Mouse (Mus musculus): Measurements from ENCODE around the gene Fbxl18. TPM values are rescaled to one million over a fixed set of nuclear protein-coding genes. Genes with fewer than 3 reads are reported as not detected.
"Not testable (repeated sequence)": the region's sequence is repeated elsewhere in the genome, so short reads cannot be mapped to it uniquely, and the experiment has no call there.

Fbxl18 gene
- polyA plus RNA-seq, 1 experiment from 2014 or later, result 7.2 TPM

DNA sequence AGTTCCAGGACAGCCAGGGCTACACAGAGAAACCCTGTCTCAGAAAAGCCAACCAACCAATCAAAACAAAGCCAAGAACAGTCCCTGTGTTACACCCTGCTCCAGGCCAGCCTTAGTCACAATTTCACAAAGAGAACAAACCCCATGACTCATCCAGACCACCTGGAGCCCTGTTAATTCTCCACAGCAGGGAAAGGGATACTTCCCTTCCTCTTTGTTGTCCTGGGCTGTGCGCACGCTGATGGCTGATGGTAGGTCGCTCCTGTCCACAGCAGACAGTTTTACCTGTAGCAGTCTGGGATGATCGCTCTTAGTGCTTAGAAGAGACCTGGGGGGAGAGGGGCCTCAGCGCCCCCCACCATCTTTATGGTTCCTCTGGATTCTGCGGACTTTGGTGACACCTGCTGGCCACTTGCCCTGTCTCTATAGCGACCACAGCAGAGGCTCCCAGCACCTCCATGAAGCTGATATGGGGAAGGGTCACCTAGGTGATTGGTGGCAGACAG lies 53.0 kb downstream of the Fbxl18 start:
- Histone ChIP-seq H3K27me3 (ENCODE audit: control insufficient read depth, insufficient read depth, low read length) (no peaks in the 10 kb centered on the region), H3K4me2 (ENCODE audit: low read length) (no peak overlapping the region), H3K4me3 (ENCODE audit: control insufficient read depth in 1 of 2, insufficient read depth in 1 of 2, low read depth in 1 of 2, low read length in 2 of 2) (no peak overlapping the region), H3K36me3 (ENCODE audit: control insufficient read depth, insufficient read depth, low read length) (no peaks in the 10 kb centered on the region), H3K9me3 (ENCODE audit: control insufficient read depth, low read length) (no peaks in the 10 kb centered on the region), H3K27ac (replicated peaks in 1 of 2; ENCODE audit: control insufficient read depth in 1 of 2, insufficient read depth in 1 of 2, low read depth in 2 of 2, low read length in 2 of 2) (no peak overlapping the region), H3K9ac (ENCODE audit: low read length) (no peak overlapping the region), H3K4me1 (ENCODE audit: control insufficient read depth in 2 of 2, insufficient read depth in 2 of 2, low read length in 2 of 2) (peaks cover 6 to 10% of the 10 kb centered on the region in 2 experiments; a peak in 3 of 4 replicates)
- ATAC-seq (ENCODE audit: insufficient number of reproducible peaks, insufficient read depth, low FRiP score, low read depth), result 0 out of 2 replicates have a peak, but pooled peaks have one; percentile 14
- 25% methylated on average over 7 of the region's 7 CpGs for WGBS

DNA sequence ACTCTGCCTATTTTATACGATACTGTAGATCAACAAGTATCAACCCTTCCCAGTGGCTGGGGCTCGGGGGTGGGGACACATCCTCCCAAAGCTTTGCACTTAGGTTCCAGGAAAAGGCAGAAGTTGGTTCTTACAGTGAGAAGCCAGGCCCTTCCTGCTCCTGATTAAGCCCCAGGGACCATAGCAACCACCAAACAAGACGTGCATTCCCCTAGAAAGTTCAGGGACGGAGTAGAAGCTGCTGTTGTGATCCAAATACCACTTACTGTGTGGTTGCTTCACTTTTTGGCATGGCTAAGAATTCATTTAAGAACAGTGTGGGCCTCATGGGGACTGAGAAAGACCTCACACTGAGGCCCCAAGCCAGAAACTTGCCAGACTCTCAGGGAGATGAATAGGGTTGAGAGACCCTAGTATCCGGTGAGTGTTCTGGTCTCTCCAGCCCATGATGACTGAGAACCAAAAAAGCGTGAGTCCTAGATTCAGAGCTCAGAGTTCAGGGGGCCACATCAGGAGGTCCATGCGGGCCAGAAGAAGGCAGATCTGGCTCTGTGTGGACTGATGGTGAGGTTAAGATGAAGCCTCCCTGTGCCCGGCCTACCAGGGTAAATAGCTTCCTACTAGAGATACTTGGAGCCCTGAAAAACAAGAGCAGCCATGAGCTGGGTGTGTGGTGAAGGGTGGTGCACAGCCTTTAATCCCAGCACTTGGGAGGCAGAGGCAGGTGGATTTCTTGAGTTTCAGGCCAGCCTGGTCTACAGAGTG lies 53.7 kb downstream of the Fbxl18 start:
- no peak overlapping the region for H3K4me2 ChIP-seq (ENCODE audit: low read length)
- 62% methylated on average over 8 of the region's 8 CpGs for WGBS
- no peaks in the 10 kb centered on the region for H3K27me3 ChIP-seq (ENCODE audit: control insufficient read depth, insufficient read depth, low read length)
- H3K4me1 ChIP-seq (ENCODE audit: control insufficient read depth in 2 of 2, insufficient read depth in 2 of 2, low read length in 2 of 2), result peaks cover 6 to 10% of the 10 kb centered on the region in 2 experiments; a peak in 3 of 4 replicates
- no peak for ATAC-seq (ENCODE audit: insufficient number of reproducible peaks, insufficient read depth, low FRiP score, low read depth)
- no peaks in the 10 kb centered on the region for H3K36me3 ChIP-seq (ENCODE audit: control insufficient read depth, insufficient read depth, low read length)
- H3K27ac ChIP-seq (replicated peaks in 1 of 2; ENCODE audit: control insufficient read depth in 1 of 2, insufficient read depth in 1 of 2, low read depth in 2 of 2, low read length in 2 of 2), result 0 out of 4 replicates have a peak overlapping the region, but pooled peaks of 1 of the 2 experiments have one; percentile 9
- H3K9ac ChIP-seq (ENCODE audit: low read length), result 0 out of 2 replicates have a peak overlapping the region, but pooled peaks have one; percentile 30
- H3K9me3 ChIP-seq (ENCODE audit: control insufficient read depth, low read length), result no peaks in the 10 kb centered on the region
- no peak overlapping the region for H3K4me3 ChIP-seq (ENCODE audit: control insufficient read depth in 1 of 2, insufficient read depth in 1 of 2, low read depth in 1 of 2, low read length in 2 of 2)

DNA sequence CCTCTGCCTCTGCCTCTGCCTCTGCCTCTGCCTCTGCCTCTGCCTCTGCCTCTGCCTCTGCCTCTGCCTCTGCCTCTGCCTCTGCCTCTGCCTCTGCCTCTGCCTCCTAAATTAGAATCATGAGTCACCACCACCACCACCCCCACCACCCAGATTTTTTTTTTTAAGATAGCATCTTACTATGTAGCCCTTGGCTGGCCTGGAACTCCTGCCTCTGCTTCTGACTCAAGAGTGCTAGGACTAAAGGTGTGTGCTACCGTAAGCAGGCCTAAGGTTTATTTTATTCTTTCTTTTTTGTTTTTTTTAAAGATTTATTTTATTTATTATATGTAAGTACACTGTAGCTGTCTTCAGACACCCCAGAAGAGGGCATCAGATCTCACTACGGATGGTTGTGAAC lies 57.8 kb downstream of the Fbxl18 start:
- 95% methylated on average over 2 of the region's 2 CpGs for WGBS
- not testable (repeated sequence) for H3K27ac ChIP-seq (replicated peaks in 1 of 2; ENCODE audit: control insufficient read depth in 1 of 2, insufficient read depth in 1 of 2, low read depth in 2 of 2, low read length in 2 of 2); H3K9me3 ChIP-seq (ENCODE audit: control insufficient read depth, low read length); H3K4me1 ChIP-seq (ENCODE audit: control insufficient read depth in 2 of 2, insufficient read depth in 2 of 2, low read length in 2 of 2); H3K4me2 ChIP-seq (ENCODE audit: low read length); ATAC-seq (ENCODE audit: insufficient number of reproducible peaks, insufficient read depth, low FRiP score, low read depth); H3K4me3 ChIP-seq (ENCODE audit: control insufficient read depth in 1 of 2, insufficient read depth in 1 of 2, low read depth in 1 of 2, low read length in 2 of 2); H3K27me3 ChIP-seq (ENCODE audit: control insufficient read depth, insufficient read depth, low read length); H3K9ac ChIP-seq (ENCODE audit: low read length); H3K36me3 ChIP-seq (ENCODE audit: control insufficient read depth, insufficient read depth, low read length)

DNA sequence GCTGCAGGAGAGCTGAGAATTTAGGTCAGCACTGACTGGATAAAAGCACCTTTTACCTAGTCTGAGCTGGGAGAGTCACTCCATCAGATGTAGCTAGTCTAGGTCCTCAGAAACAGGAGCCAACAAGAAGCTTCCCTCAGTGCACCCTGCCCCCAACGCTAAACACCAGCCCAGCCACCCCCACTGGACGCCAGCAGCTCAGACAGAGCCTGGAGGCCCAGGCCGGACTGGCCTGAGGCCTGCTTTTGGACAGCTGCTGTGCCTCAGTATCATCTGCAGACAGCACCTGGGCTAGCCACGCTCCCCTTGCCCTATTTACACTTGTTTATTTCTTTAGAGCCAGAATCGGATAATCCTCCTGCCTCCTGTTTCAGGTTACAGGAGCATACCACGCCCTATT lies 58.3 kb downstream of the Fbxl18 start:
- H3K9me3 ChIP-seq (ENCODE audit: control insufficient read depth, low read length), result peaks cover 10% of the 10 kb centered on the region; the same call in 1 of the 2 replicates
- H3K4me1 ChIP-seq (ENCODE audit: control insufficient read depth in 2 of 2, insufficient read depth in 2 of 2, low read length in 2 of 2), result peaks cover 6 to 10% of the 10 kb centered on the region in 2 experiments; a peak in 3 of 4 replicates
- no peak for ATAC-seq (ENCODE audit: insufficient number of reproducible peaks, insufficient read depth, low FRiP score, low read depth)
- 81% methylated on average over 6 of the region's 6 CpGs for WGBS
- H3K9ac ChIP-seq (ENCODE audit: low read length), result no peak overlapping the region
- H3K36me3 ChIP-seq (ENCODE audit: control insufficient read depth, insufficient read depth, low read length), result no peaks in the 10 kb centered on the region
- H3K27me3 ChIP-seq (ENCODE audit: control insufficient read depth, insufficient read depth, low read length), result no peaks in the 10 kb centered on the region
- H3K4me3 ChIP-seq (ENCODE audit: control insufficient read depth in 1 of 2, insufficient read depth in 1 of 2, low read depth in 1 of 2, low read length in 2 of 2), result no peak overlapping the region
- H3K4me2 ChIP-seq (ENCODE audit: low read length), result no peak overlapping the region
- no peak overlapping the region for H3K27ac ChIP-seq (replicated peaks in 1 of 2; ENCODE audit: control insufficient read depth in 1 of 2, insufficient read depth in 1 of 2, low read depth in 2 of 2, low read length in 2 of 2)

DNA sequence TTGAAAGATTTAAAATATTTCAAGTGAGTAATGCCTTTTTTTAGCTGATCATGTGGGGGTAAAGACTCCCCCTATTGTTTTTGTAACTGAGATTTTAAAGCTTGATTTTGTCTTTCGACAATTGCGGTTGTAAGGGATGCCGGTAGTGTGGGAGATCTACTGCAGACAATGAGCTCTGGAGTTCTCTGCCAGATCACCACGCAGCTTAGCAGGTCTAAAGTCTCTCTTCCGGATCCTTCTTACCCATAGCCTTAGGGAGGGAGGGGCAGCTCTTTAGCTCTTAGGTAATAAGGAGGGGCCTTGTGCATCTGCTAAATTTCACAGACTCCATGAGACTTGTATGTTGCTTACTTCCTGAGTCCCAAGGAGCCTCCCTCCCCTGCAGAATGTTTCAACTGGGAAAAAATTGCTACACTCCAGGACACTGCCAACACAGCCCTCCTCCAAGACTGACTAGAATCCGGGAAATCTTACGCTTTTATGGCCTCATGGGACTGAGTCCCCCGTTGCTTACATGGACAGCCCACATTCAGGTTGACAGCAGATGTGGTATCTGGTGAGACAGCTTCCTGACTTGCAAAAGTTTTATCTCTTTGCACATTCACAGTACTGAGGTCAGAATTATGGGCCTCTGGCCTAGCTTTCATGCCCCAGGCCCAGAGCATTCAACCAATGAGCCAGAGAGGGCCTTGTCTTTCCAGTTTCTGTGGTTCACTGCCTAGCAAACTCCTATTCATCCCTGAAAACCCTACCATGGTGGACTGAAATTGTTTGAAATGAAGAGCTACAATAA lies 61.4 kb downstream of the Fbxl18 start:
- H3K4me1 ChIP-seq (ENCODE audit: control insufficient read depth in 2 of 2, insufficient read depth in 2 of 2, low read length in 2 of 2), result no peaks in the 10 kb centered on the region
- no peaks in the 10 kb centered on the region for H3K27me3 ChIP-seq (ENCODE audit: control insufficient read depth, insufficient read depth, low read length)
- no peak overlapping the region for H3K4me2 ChIP-seq (ENCODE audit: low read length)
- ATAC-seq (ENCODE audit: insufficient number of reproducible peaks, insufficient read depth, low FRiP score, low read depth), result no peak
- H3K27ac ChIP-seq (replicated peaks in 1 of 2; ENCODE audit: control insufficient read depth in 1 of 2, insufficient read depth in 1 of 2, low read depth in 2 of 2, low read length in 2 of 2), result no peak overlapping the region
- H3K9me3 ChIP-seq (ENCODE audit: control insufficient read depth, low read length), result peaks cover 17% of the 10 kb centered on the region; the same call in 1 of the 2 replicates
- H3K4me3 ChIP-seq (ENCODE audit: control insufficient read depth in 1 of 2, insufficient read depth in 1 of 2, low read depth in 1 of 2, low read length in 2 of 2), result no peak overlapping the region
- H3K9ac ChIP-seq (ENCODE audit: low read length), result no peak overlapping the region
- no peaks in the 10 kb centered on the region for H3K36me3 ChIP-seq (ENCODE audit: control insufficient read depth, insufficient read depth, low read length)
- WGBS, result 70% methylated on average over 8 of the region's 8 CpGs

DNA sequence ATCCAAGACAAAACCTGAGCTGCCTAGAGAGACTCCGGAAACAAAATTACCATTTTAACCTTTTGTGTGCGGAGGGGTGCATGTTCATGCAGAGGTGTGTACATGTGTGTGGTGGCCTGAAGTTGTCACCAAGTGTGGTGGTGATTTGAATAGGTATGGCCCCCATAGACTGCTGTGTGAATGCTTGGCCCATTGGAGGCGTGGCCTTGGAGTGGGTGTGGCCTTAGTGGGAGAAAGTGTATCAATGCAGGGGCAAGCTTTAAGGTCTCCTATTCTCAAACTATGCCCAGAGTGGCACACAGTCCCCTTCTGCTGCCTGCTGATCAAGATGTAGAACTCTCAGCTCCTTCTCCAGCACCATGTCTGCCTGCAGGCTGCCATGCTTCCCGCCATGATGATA lies 69.1 kb downstream of the Fbxl18 start:
- peaks cover 22 to 29% of the 10 kb centered on the region in 2 experiments for H3K4me1 ChIP-seq (ENCODE audit: control insufficient read depth in 2 of 2, insufficient read depth in 2 of 2, low read length in 2 of 2)
- H3K9me3 ChIP-seq (ENCODE audit: control insufficient read depth, low read length), result no peaks in the 10 kb centered on the region
- WGBS, result 78% methylated on average over 4 of the region's 4 CpGs
- ATAC-seq (ENCODE audit: insufficient number of reproducible peaks, insufficient read depth, low FRiP score, low read depth), result no peak
- H3K4me2 ChIP-seq (ENCODE audit: low read length), result no peak overlapping the region
- no peak overlapping the region for H3K27ac ChIP-seq (replicated peaks in 1 of 2; ENCODE audit: control insufficient read depth in 1 of 2, insufficient read depth in 1 of 2, low read depth in 2 of 2, low read length in 2 of 2)
- H3K36me3 ChIP-seq (ENCODE audit: control insufficient read depth, insufficient read depth, low read length), result no peaks in the 10 kb centered on the region
- no peaks in the 10 kb centered on the region for H3K27me3 ChIP-seq (ENCODE audit: control insufficient read depth, insufficient read depth, low read length)
- no peak overlapping the region for H3K4me3 ChIP-seq (ENCODE audit: control insufficient read depth in 1 of 2, insufficient read depth in 1 of 2, low read depth in 1 of 2, low read length in 2 of 2)
- no peak overlapping the region for H3K9ac ChIP-seq (ENCODE audit: low read length)

DNA sequence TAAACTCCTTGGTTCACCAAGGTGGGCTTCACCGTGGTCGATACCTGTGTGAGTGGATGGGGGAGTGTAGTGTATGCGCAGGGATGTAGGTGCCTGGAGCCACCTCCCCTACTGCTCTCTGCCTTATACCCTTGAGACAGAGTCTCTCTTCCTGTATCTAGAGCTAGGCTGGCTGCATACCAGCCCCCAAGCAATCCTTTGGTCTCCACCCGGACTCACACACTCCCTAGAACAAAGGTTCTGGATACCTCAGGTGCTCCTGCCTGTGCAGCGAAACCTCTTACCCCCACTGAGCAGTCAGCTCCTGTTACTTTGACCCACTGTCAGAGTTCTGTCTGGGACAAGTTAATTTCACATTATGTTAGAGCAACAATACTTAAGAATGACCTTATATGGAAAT lies 69.6 kb downstream of the Fbxl18 start:
- 76% methylated on average over 5 of the region's 5 CpGs for WGBS
- Histone ChIP-seq H3K27me3 (ENCODE audit: control insufficient read depth, insufficient read depth, low read length) (no peaks in the 10 kb centered on the region), H3K4me1 (ENCODE audit: control insufficient read depth in 2 of 2, insufficient read depth in 2 of 2, low read length in 2 of 2) (peaks cover 22 to 29% of the 10 kb centered on the region in 2 experiments), H3K36me3 (ENCODE audit: control insufficient read depth, insufficient read depth, low read length) (no peaks in the 10 kb centered on the region), H3K9me3 (ENCODE audit: control insufficient read depth, low read length) (no peaks in the 10 kb centered on the region), H3K27ac (replicated peaks in 1 of 2; ENCODE audit: control insufficient read depth in 1 of 2, insufficient read depth in 1 of 2, low read depth in 2 of 2, low read length in 2 of 2) (no peak overlapping the region), H3K4me2 (ENCODE audit: low read length) (no peak overlapping the region), H3K9ac (ENCODE audit: low read length) (no peak overlapping the region), H3K4me3 (ENCODE audit: control insufficient read depth in 1 of 2, insufficient read depth in 1 of 2, low read depth in 1 of 2, low read length in 2 of 2) (no peak overlapping the region)
- ATAC-seq (ENCODE audit: insufficient number of reproducible peaks, insufficient read depth, low FRiP score, low read depth), result no peak

Data from heart, embryonic 14.5 days (tissue).